Mouse (Mus musculus): ENCODE results near the gene Ephb1. TPM values are rescaled to one million over a fixed set of nuclear protein-coding genes. Genes with fewer than 3 reads are reported as not detected.

Gene Ephb1
- total RNA-seq, 2 experiments from 2014 or later: 23.4 to 26.7 TPM

GRCm38 (mm10) chr9:101986910-101987309 lies 367.6 kb downstream of the Ephb1 start:
- H3K4me3 ChIP-seq: no peak overlapping the region
- no peak for TF ChIP-seq CTCF (IDR thresholded peaks at IDR 0.05)
- intact Hi-C loops (cut with DNase I): no loop called here
- no peak for DNase-seq (ENCODE audit: extremely low spot score in 1 of 2, low spot score in 2 of 2)
- no peak overlapping the region for H3K27ac ChIP-seq

- Histone ChIP-seq H3K4me3 (no peak overlapping the region), H3K27ac (no peak overlapping the region)
- intact Hi-C loops (cut with DNase I): no loop called here
- no peak for TF ChIP-seq CTCF (IDR thresholded peaks at IDR 0.05)
- DNase-seq (ENCODE audit: extremely low spot score in 1 of 2, low spot score in 2 of 2): no peak
Measured at GRCm38 (mm10) chr9:101982378-101982777, 372.1 kb downstream of the Ephb1 start.

GRCm38 (mm10) chr9:101981161-101981560 lies 373.3 kb downstream of the Ephb1 start:
- DNase-seq (ENCODE audit: extremely low spot score in 1 of 2, low spot score in 2 of 2): no peak
- TF ChIP-seq CTCF (IDR thresholded peaks at IDR 0.05): no peak
- intact Hi-C loops (cut with DNase I): no loop called here
- H3K27ac ChIP-seq: no peak overlapping the region
- no peak overlapping the region for H3K4me3 ChIP-seq

GRCm38 (mm10) chr9:101976884-101977465 lies 377.5 kb downstream of the Ephb1 start:
- no peak for DNase-seq (ENCODE audit: extremely low spot score in 1 of 2, low spot score in 2 of 2)
- TF ChIP-seq CTCF (IDR thresholded peaks at IDR 0.05): no peak
- no peak overlapping the region for H3K4me3 ChIP-seq
- intact Hi-C loops (cut with DNase I): no loop called here
- H3K27ac ChIP-seq: peak overlapping the region; percentile 44; the same call in 1 of the 2 replicates

- intact Hi-C loops (cut with DNase I): no loop called here
- Histone ChIP-seq H3K4me3 (no peak overlapping the region), H3K27ac (no peak overlapping the region)
- no peak for TF ChIP-seq CTCF (IDR thresholded peaks at IDR 0.05)
- no peak for DNase-seq (ENCODE audit: extremely low spot score in 1 of 2, low spot score in 2 of 2)
Measured at GRCm38 (mm10) chr9:101972314-101972713, 382.2 kb downstream of the Ephb1 start.

GRCm38 (mm10) chr9:101971806-101972205 lies 382.7 kb downstream of the Ephb1 start:
- TF ChIP-seq CTCF (IDR thresholded peaks at IDR 0.05): no peak; the same call in 1 of the 2 replicates
- intact Hi-C loops (cut with DNase I): no loop called here
- no peak for DNase-seq (ENCODE audit: extremely low spot score in 1 of 2, low spot score in 2 of 2)
- Histone ChIP-seq H3K27ac (no peak overlapping the region), H3K4me3 (no peak overlapping the region)

GRCm38 (mm10) chr9:101956228-101956627 lies 398.3 kb downstream of the Ephb1 start:
- H3K4me3 ChIP-seq: no peak overlapping the region
- intact Hi-C loops (cut with DNase I): no loop called here
- DNase-seq (ENCODE audit: extremely low spot score in 1 of 2, low spot score in 2 of 2): no peak
- TF ChIP-seq CTCF (IDR thresholded peaks at IDR 0.05): no peak
- H3K27ac ChIP-seq: 0 out of 2 replicates have a peak overlapping the region, but pooled peaks have one; percentile 7

- H3K27ac ChIP-seq: no peak overlapping the region
- no peak for TF ChIP-seq CTCF (IDR thresholded peaks at IDR 0.05)
Measured at GRCm38 (mm10) chr9:101954529-101954928, 400.0 kb downstream of the Ephb1 start.

GRCm38 (mm10) chr9:101950101-101950500 lies 404.4 kb downstream of the Ephb1 start:
- DNase-seq (ENCODE audit: extremely low spot score in 1 of 2, low spot score in 2 of 2): no peak
- no peak overlapping the region for H3K4me3 ChIP-seq
- H3K27ac ChIP-seq: no peak overlapping the region
- intact Hi-C loops (cut with DNase I): no loop called here
- TF ChIP-seq CTCF (IDR thresholded peaks at IDR 0.05): no peak

More at GRCm38 (mm10) chr9:101954529-101954928, 400.0 kb downstream of the Ephb1 start:
- H3K4me3 ChIP-seq: no peak overlapping the region
- DNase-seq (ENCODE audit: extremely low spot score in 1 of 2, low spot score in 2 of 2): no peak
- intact Hi-C loops (cut with DNase I): no loop called here

GRCm38 (mm10) chr9:101945814-101946213 lies 408.7 kb downstream of the Ephb1 start:
- intact Hi-C loops (cut with DNase I): no loop called here

GRCm38 (mm10) chr9:101945326-101945725 lies 409.2 kb downstream of the Ephb1 start:
- H3K4me3 ChIP-seq: no peak overlapping the region
- DNase-seq (ENCODE audit: extremely low spot score in 1 of 2, low spot score in 2 of 2): no peak
- H3K27ac ChIP-seq: no peak overlapping the region
- no peak for TF ChIP-seq CTCF (IDR thresholded peaks at IDR 0.05)
- intact Hi-C loops (cut with DNase I): no loop called here

More at GRCm38 (mm10) chr9:101945814-101946213, 408.7 kb downstream of the Ephb1 start:
- no peak overlapping the region for H3K27ac ChIP-seq
- no peak overlapping the region for H3K4me3 ChIP-seq
- DNase-seq (ENCODE audit: extremely low spot score in 1 of 2, low spot score in 2 of 2): no peak
- TF ChIP-seq CTCF (IDR thresholded peaks at IDR 0.05): no peak

- intact Hi-C loops (cut with DNase I): no loop called here
- no peak overlapping the region for H3K4me3 ChIP-seq
- TF ChIP-seq CTCF (IDR thresholded peaks at IDR 0.05): no peak
- DNase-seq (ENCODE audit: extremely low spot score in 1 of 2, low spot score in 2 of 2): no peak
- H3K27ac ChIP-seq: no peak overlapping the region
Measured at GRCm38 (mm10) chr9:101942058-101942669, 412.3 kb downstream of the Ephb1 start.

GRCm38 (mm10) chr9:101940182-101940581 lies 414.3 kb downstream of the Ephb1 start:
- H3K27ac ChIP-seq: no peak overlapping the region
- DNase-seq (ENCODE audit: extremely low spot score in 1 of 2, low spot score in 2 of 2): no peak
- TF ChIP-seq CTCF (IDR thresholded peaks at IDR 0.05): no peak
- no peak overlapping the region for H3K4me3 ChIP-seq
- intact Hi-C loops (cut with DNase I): no loop called here
